ENCODE assay signal across 9 mouse cellular contexts in the genomic region with DNA sequence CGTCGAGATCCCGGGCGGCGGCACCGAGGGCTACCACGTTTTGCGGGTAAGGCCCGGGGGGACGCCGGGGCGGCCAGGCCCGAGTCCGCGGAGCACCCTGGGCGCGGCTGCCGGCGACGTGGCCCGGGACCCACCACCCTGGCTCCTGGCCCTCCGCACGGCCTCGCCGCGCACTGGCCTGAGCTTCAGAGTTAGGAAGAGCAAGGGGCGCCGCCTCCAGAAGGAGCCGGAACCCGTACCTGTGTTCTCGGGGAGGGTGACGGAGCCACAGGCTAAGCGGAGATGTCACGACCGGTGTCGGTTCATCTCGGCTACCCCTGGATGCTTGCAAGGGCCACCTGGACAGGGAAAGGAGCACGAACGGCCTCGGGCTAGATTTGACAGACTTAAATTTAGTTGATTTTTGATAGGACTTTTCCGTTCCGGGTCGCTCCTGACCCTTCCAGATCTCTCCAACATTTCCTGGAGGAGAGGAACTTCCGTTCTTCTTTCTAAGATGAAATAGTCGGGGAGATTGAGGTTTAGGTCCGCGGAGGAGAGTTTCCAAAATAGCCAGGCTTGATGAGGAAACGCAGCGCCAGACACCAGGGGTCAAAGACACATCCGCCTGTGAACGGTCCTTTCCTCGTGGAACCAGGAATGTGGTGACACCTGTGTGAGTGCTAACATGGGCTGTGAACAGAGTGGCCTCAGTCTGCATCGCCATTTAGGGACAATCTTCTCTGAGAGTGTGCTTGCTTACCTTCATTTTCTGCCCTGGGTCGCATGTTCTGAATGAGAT. TPM values are rescaled to one million over a fixed set of nuclear protein-coding genes. Genes with fewer than 3 reads are reported as not detected.
DNase-seq lines count a peak whose midpoint lies in the region; ATAC-seq and TF ChIP-seq lines count a peak whose summit lies in the region.
"Had no signal": no experiment of that assay in that cellular context is flagged by ENCODE, and none has a peak within 500 bp of the region (broad histone marks: within the 10 kb centered on the region; RNA-seq: fewer than 3 reads in every experiment).

A gene (minus strand): TSS at position 394 of the 781 bp plus-strand sequence.

- H3K36me3 ChIP-seq in embryonic facial prominence, embryonic 10.5 days (replicated peaks): peaks cover 24% of the 10 kb centered on the region
- no peaks in the 10 kb centered on the region for H3K36me3 ChIP-seq in hindbrain, embryonic 14.5 days (replicated peaks; ENCODE audit: control insufficient read depth, insufficient read depth)
- no peaks in the 10 kb centered on the region; the same call in 1 of the 2 replicates for H3K36me3 ChIP-seq in lung, embryonic 14.5 days (ENCODE audit: insufficient read depth)
- H3K36me3 ChIP-seq in stomach, embryonic 14.5 days (ENCODE audit: control insufficient read depth, insufficient read depth, low read length): no peaks in the 10 kb centered on the region

- no peak for TF ChIP-seq CTCF in left cerebral cortex, adult 2 months (IDR thresholded peaks at IDR 0.05)
- TF ChIP-seq CTCF in lung, embryonic 14.5 days (IDR thresholded peaks at IDR 0.05; ENCODE audit: low read depth): no peak

- ATAC-seq in hindbrain, embryonic 14.5 days (ENCODE audit: low FRiP score): peak; percentile 84
- ATAC-seq in lung, embryonic 14.5 days (ENCODE audit: insufficient read depth): peak; percentile 77
- peak; percentile 72 for ATAC-seq in stomach, embryonic 14.5 days (ENCODE audit: insufficient number of reproducible peaks, insufficient read depth, low FRiP score, low read depth)

- WGBS in embryonic facial prominence, embryonic 10.5 days: under 1% methylated on average over 54 of the region's 54 CpGs
- under 1% methylated on average over 54 of the region's 54 CpGs for WGBS in hindbrain, embryonic 14.5 days
- under 1% methylated on average over 50 of the region's 54 CpGs for WGBS in lung, embryonic 14.5 days
- under 1% methylated on average over 54 of the region's 54 CpGs for WGBS in stomach, embryonic 14.5 days

- peak within 1 kb of the TSS; percentile 91 for H3K27ac ChIP-seq in left cerebral cortex, adult 2 months
- H3K27ac ChIP-seq in embryonic facial prominence, embryonic 10.5 days (replicated peaks): peak within 1 kb of the TSS; percentile 94
- peak within 1 kb of the TSS; percentile 88 for H3K27ac ChIP-seq in hindbrain, embryonic 14.5 days
- peak within 1 kb of the TSS; percentile 96 for H3K27ac ChIP-seq in lung, embryonic 14.5 days (ENCODE audit: low read depth)
- H3K27ac ChIP-seq in stomach, embryonic 14.5 days (ENCODE audit: low read length): peak within 1 kb of the TSS; percentile 93

- peak within 1 kb of the TSS; percentile 74 for H3K4me3 ChIP-seq in left cerebral cortex, adult 2 months
- H3K4me3 ChIP-seq in embryonic facial prominence, embryonic 10.5 days: peak within 1 kb of the TSS; percentile 97
- peak within 1 kb of the TSS; percentile 91 for H3K4me3 ChIP-seq in hindbrain, embryonic 14.5 days (replicated peaks; ENCODE audit: low read length)
- peak within 1 kb of the TSS; percentile 93 for H3K4me3 ChIP-seq in lung, embryonic 14.5 days (ENCODE audit: low read depth, low read length)
- peak within 1 kb of the TSS; percentile 98 for H3K4me3 ChIP-seq in stomach, embryonic 14.5 days (ENCODE audit: low read depth, low read length)

- peak within 1 kb of the TSS; percentile 86 for H3K4me2 ChIP-seq in hindbrain, embryonic 14.5 days (replicated peaks)
- H3K4me2 ChIP-seq in lung, embryonic 14.5 days: peak within 1 kb of the TSS; percentile 79
- peak within 1 kb of the TSS; percentile 92 for H3K4me2 ChIP-seq in stomach, embryonic 14.5 days (replicated peaks; ENCODE audit: low read depth, low read length)

- intact Hi-C loops in left cerebral cortex, adult 2 months (cut with DNase I): no loop called here
- intact Hi-C loops in left cerebral cortex, postnatal 25 days (cut with DNase I): loop anchor here (5.0 to 10.0 kb wide), 2 partner anchors 537 to 550 kb away; a partner anchor contains a TSS

- no peaks in the 10 kb centered on the region for H3K27me3 ChIP-seq in embryonic facial prominence, embryonic 10.5 days (replicated peaks; ENCODE audit: low read depth, poor library complexity, severe bottlenecking)
- no peaks in the 10 kb centered on the region for H3K27me3 ChIP-seq in hindbrain, embryonic 14.5 days (ENCODE audit: control insufficient read depth, insufficient read depth, low read length)
- H3K27me3 ChIP-seq in lung, embryonic 14.5 days (ENCODE audit: insufficient read depth, low read length): no peaks in the 10 kb centered on the region
- no peaks in the 10 kb centered on the region for H3K27me3 ChIP-seq in stomach, embryonic 14.5 days (ENCODE audit: control insufficient read depth, insufficient read depth, low read length)

- no peaks in the 10 kb centered on the region for H3K9me3 ChIP-seq in embryonic facial prominence, embryonic 10.5 days
- H3K9me3 ChIP-seq in hindbrain, embryonic 14.5 days (ENCODE audit: control insufficient read depth, low read length): no peaks in the 10 kb centered on the region
- H3K9me3 ChIP-seq in lung, embryonic 14.5 days (ENCODE audit: low read depth, low read length): no peaks in the 10 kb centered on the region
- no peaks in the 10 kb centered on the region for H3K9me3 ChIP-seq in stomach, embryonic 14.5 days (ENCODE audit: control insufficient read depth, low read depth, low read length)

- peak within 1 kb of the TSS; percentile 96 for H3K9ac ChIP-seq in hindbrain, embryonic 14.5 days
- peak within 1 kb of the TSS; percentile 96 for H3K9ac ChIP-seq in lung, embryonic 14.5 days
- peak within 1 kb of the TSS; percentile 95 for H3K9ac ChIP-seq in stomach, embryonic 14.5 days (replicated peaks; ENCODE audit: low read depth, low read length)

- DNase-seq in left cerebral cortex, adult 2 months (ENCODE audit: extremely low spot score in 1 of 2, low spot score in 2 of 2): no peak
- no peak for DNase-seq in left cerebral cortex, postnatal 25 days (ENCODE audit: low spot score in 2 of 2)
- DNase-seq in R1 (ENCODE audit: low read depth, low spot score): peak; percentile 65
- no peak for DNase-seq in embryonic facial prominence, embryonic 10.5 days (ENCODE audit: low spot score)
- no peak for DNase-seq in hindbrain, embryonic 14.5 days (ENCODE audit: low spot score)
- DNase-seq in lung, embryonic 14.5 days: peak; percentile 56
- DNase-seq in T-cell, adult 2 months (ENCODE audit: low spot score): no peak

- peaks cover 17% of the 10 kb centered on the region for H3K4me1 ChIP-seq in embryonic facial prominence, embryonic 10.5 days
- peaks cover 19% of the 10 kb centered on the region for H3K4me1 ChIP-seq in hindbrain, embryonic 14.5 days (replicated peaks; ENCODE audit: control insufficient read depth, insufficient read depth, low read length)
- peaks cover 3% of the 10 kb centered on the region; the same call in 1 of the 2 replicates for H3K4me1 ChIP-seq in lung, embryonic 14.5 days (ENCODE audit: insufficient read depth)
- H3K4me1 ChIP-seq in stomach, embryonic 14.5 days (ENCODE audit: control insufficient read depth, insufficient read depth, low read length): peaks cover 15% of the 10 kb centered on the region

RNA-seq across cellular contexts. Expression of the gene that starts here (rescaled TPM):
- total RNA-seq in left cerebral cortex, adult 2 months (2021): under 1 TPM in 1 of 2 experiments, not detected in 1; 0.41 TPM
- not detected for total RNA-seq in left cerebral cortex, postnatal 25 days (2021)
- polyA plus RNA-seq in embryonic facial prominence, embryonic 10.5 days (2016; fragmentation: Nextera tagmentation; extraction: Ambion mirVana): 3.5 and 3.6 TPM in 2 replicates
- polyA plus RNA-seq in hindbrain, embryonic 14.5 days (2014; fragmentation: Nextera tagmentation; extraction: Ambion mirVana): 4.6 and 5.0 TPM in 2 replicates
- polyA plus RNA-seq in lung, embryonic 14.5 days (2014; fragmentation: Nextera tagmentation; extraction: Ambion mirVana): 5.1 and 5.3 TPM in 2 replicates
- 6.1 and 7.6 TPM in 2 replicates for polyA plus RNA-seq in stomach, embryonic 14.5 days (2014; fragmentation: Nextera tagmentation; extraction: Ambion mirVana)
- total RNA-seq: gastrocnemius, adult 8-10 months had no signal

Comparison
In these comparisons a context has a peak if more than half of its experiments do, and no peak if none do; other contexts are left out.
1. DNase-seq: peak in R1 (single experiment) and lung, embryonic 14.5 days (single experiment); none in left cerebral cortex, adult 2 months (0 of 2), left cerebral cortex, postnatal 25 days (0 of 2), embryonic facial prominence, embryonic 10.5 days (single experiment), hindbrain, embryonic 14.5 days (single experiment) and T-cell, adult 2 months (single experiment).
2. Peak in every context shown above with its lines, with median percentiles within 50 percentile points of each other: H3K27ac ChIP-seq, H3K4me3 ChIP-seq, ATAC-seq, H3K4me2 ChIP-seq and H3K9ac ChIP-seq.